Mouse (Mus musculus) left cerebral cortex, postnatal 4 days (tissue): Measurements from ENCODE around the gene Myh14. TPM values are rescaled to one million over a fixed set of nuclear protein-coding genes. Genes with fewer than 3 reads are reported as not detected.

ENCODE experiments used
- DNase-seq: peaks from one replicate; pipeline ENCODE4 v3.0.0-alpha.2; 2022
- intact Hi-C: fragments of 180-260 bp; cut with DNase I; formaldehyde crosslinking; loops from one replicate; pipeline ENCODE4 v1.15.1; 2025
- total RNA-seq, 2 experiments: library from RNA; stranded (reverse); gene quantifications; 2 replicates each; pipeline ENCODE4 v1.2.3; 2021

Gene Myh14
- total RNA-seq, 2 experiments from 2014 or later, result 3.0 to 5.7 TPM

DNA sequence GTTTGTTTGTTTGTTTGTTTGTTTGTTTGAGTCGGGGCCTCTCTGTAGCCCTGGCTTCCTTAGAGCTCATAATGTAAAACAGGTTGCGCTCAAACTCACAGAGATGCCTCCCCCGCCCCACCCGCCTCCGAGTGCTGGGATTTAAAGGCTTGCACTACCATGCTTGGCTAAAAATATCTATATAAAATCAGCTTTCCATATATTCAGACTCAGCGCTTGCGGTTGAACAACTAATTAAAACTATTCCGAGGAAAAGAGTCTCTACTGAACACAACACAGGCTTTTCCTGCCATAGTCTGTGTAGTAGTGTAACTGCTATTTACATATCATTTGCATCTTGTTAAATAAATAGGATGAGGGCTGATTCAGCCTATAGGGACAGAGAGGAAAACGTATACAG lies 34.0 kb downstream of the Myh14 start:
- intact Hi-C loops, result no loop called here
- no peak for DNase-seq

DNA sequence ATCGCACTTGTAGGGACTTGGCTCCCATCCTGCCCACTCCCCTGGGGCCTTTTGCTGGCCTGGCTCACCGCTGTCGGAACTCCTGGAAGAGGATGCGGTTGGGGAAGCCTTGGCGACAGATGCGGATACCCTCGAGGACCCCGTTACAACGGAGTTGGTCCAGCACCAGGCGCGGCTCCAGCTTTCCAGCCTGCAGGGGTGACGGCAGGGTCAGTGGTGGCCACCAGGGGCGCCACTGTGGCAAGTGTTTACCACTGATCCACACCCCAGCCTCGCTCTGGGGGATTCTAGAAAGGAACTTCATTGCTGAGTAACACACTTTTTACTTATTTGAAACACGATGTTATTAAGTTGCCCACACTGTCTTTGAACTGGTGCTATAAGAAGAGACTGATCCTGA lies 37.2 kb downstream of the Myh14 start:
- intact Hi-C loops, result no loop called here
- peak; percentile 67 for DNase-seq

DNA sequence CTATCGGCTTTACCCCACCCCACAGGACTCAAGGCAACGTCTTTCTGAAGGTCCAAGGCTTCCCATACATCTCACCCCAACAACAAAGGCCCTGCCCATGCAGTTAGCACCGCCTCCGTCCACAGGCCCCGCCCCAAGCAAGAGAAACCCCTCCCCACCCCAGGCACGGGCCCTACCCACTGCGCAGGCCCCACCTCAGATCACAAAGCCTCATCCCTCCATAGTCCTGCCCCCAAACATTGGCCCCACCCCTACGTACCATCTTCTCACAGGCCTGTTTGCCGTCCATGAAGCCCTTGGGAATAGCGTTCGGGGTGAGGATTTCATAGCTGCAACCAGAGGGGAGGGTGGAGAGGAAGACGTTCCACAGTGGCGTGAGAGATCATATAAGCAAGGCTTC lies 38.0 kb downstream of the Myh14 start:
- intact Hi-C loops, result no loop called here
- DNase-seq, result no peak

DNA sequence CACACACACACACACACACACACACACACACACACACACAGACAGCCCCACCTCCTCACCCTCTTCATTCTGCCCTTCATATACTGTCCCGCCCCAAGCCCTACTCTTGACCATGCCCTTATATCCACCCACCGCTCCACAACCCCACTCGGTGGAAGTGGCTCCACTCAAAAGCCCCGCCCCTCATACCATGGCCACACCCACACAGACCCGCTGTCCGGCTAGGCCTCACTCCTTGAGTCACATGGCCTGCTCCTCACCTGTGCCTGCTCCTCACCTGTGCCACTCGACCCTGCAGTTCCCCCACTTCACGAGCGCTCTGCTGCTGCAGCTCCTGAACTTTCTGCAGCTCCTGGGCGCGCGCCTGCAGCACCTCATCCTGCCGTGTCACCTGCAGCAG lies 40.2 kb downstream of the Myh14 start:
- intact Hi-C loops, result no loop called here
- DNase-seq, result no peak

DNA sequence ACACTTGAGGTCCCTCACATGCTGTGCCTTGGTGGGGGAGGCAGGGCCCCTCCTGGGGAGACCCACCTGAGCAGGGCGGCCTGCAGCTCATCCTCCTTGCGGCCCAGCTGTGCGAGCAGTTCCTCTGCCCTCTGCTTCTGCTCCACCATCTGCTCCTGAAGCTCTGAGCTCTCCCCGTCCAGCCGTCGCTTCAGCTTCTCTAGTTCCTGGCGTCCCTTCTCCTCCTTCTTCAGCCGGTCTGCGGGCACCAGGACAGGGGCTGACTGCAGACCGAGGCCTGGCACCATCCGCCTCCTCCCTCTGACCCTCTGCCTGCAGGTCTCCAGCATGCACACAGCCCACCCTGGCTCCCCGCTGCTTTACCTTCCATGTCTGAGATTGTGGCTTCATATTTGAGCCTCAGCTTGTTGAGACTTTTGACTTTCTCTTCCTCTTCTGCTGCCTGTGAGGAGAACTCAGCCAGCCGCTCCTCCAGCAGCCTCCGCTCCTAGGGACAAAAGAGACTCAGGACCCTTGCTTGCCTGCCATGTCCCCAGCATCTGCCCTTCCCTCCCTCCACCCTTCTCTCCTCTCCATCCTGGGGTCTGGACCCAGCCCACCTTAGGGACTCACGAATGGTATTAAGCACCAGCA lies 42.1 kb downstream of the Myh14 start:
- peak; percentile 51 for DNase-seq
- intact Hi-C loops, result no loop called here

DNA sequence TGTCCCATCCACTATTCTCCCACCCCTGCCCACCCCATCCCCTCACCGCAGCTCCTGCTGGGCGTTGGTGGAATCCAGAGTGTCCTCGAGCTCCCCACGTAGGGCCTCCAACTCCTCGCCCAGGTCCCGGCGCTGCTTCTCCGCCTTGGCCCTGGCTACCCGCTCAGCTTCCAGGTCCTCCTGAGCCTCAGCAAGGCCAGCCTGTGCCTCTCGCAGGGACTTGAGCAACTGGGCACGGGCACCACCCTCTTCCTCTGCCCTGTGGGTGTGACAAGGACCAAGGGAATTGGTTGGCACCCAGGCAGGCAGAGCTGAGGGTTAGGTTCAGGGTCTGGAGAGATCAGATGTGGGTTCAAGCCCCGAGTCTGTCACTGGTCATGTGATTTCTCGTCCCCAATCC lies 43.7 kb downstream of the Myh14 start:
- DNase-seq, result no peak
- intact Hi-C loops, result no loop called here

DNA sequence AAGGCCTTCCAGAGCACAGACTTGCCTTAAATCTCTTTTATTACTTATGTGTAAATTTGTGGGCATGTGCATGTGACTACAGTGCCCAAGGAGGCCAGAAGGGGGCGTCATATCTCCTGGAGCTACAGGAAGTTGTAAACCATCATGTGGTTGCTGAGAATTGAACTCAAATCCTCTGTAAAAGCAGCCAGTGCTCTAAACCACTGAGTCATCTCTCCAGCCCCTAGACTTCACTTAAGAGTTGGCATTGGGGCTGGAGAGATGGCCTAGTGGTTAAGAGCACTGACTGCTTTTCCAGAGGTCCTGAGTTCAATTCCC lies 44.6 kb downstream of the Myh14 start:
- no peak for DNase-seq
- intact Hi-C loops, result no loop called here

DNA sequence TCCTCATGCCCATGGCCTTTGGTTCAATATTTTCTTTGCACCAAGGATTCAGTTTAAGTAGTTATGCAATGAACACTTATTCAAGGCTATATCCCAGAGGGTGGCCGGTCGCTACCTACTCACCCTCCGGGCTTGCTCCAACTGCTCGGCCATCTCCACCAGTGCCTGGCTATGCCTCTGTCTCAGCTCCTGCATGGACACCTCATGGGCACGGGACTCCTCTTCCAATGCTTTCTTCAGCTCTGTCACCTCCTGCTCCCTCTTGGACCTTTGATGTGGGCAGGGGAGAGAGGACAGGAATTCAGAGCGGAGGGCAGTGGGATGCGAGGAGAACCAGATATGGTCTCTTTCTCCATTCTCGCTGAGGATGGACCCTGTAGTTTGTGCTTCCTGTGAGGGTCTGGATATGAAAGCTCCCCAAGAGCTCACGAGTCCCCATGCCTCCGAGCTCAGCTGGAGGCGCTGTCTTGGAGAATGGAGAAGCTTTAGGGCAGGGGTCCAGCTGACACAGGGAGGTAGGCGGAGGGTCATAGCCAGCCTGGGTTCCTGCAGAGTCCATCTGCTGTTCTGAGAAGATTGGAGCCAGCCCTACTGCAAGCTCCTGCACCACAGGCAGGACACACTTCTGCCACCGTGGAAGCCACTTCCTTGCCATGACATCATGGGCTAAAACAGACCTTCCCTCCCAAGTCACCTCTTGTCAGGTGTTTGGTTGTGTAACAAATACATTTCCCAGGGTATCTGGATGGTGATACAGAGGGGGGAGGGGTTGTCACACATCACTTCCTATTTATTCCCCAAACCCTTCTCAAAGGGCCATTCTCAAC lies 45.2 kb downstream of the Myh14 start:
- DNase-seq, result peak; percentile 70
- intact Hi-C loops, result no loop called here

DNA sequence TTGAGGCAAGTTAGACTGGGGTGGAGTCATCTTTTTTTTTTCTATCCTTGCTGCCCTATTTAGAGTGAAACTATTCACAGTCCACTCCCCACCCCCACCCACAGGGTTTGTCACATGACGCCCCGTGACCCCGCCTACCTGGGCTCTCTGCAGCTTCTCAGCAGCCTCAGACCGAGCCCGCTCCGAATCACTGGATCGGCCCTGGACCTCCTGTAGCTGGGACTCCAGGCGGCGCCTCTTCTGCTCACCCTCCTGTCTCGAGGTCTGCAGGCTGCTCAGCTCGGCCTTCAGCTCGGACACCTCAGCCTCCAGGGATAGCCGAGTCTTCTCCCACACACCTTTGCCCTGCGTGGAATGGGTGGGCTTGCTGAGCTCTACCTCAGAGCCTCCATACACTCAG lies 45.8 kb downstream of the Myh14 start:
- intact Hi-C loops, result no loop called here
- no peak for DNase-seq

DNA sequence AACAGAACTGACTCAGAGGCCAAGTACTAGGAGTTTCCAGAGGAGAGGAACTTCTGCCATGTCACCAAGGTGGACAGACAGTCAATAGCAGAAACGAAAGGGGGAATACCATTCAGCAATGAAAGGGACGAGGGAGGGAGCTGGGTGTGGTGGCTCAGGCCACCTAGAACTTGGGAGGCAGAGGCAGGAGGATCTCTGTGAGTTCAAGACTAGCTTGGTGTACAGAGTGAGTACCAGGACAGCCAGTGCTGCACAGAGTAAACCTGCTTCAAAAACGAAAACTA lies 46.2 kb downstream of the Myh14 start:
- no peak for DNase-seq
- intact Hi-C loops, result no loop called here

DNA sequence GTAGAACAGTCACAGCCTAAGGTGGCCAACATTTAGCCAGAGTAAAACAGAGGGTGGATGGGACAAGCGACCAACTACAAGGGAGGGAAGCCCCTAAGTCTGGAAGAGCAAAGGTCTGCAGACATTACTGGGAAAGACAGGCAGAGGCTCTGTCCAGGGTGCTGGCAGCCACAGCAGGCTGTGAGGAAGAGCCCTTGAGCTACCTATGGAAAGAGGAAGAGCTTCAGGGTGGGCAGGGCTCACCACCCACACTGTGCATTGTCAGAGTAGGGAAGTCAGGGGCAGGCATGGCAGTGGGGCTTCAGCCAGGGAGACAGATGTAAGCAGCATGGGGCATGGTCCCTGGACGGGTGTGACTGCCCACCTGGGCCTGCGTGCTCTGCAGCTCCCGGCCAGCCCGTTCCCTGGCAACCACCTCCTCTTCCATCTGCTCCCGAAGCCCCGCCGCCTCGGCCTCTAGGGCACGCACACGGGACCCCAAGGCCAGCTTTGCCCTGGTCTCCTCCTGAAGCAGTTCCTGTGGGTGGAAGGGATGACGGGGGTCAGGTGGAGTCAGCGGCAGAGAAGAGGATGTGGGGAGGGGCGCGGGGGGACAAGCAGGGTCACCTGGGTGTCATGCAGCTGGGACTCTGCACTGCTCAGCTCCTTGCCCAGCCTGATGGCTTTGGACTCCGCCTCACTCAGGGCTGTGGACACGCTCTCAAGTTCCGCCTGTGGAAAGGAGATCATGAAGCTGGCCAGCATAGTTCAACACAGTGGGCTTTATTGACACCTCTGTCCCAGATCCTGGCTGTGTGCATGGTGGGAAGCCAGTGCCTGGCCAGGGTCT lies 46.7 kb downstream of the Myh14 start:
- intact Hi-C loops, result no loop called here

DNA sequence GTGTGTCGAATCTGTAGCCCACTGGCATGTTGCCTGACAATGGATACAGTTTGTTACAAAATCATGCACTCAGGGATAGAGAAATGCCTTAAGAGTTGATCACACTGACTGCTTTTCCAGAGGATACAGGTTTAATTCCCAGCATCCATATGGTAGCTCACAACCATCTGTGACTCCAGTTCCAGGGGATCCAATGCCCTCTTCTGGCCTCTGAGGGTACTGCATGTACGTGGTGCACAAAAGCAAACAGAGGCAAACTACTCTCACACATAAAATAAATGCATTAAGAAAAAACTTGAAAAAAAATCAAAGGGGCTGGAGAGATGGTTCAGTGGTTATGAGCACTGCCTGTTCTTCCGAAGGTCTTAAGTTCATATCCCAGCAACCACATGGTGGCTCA lies 53.6 kb downstream of the Myh14 start:
- intact Hi-C loops, result no loop called here
- no peak for DNase-seq

More for the DNA sequence above, 46.7 kb downstream of the Myh14 start:
- DNase-seq, result peak; percentile 62

DNA sequence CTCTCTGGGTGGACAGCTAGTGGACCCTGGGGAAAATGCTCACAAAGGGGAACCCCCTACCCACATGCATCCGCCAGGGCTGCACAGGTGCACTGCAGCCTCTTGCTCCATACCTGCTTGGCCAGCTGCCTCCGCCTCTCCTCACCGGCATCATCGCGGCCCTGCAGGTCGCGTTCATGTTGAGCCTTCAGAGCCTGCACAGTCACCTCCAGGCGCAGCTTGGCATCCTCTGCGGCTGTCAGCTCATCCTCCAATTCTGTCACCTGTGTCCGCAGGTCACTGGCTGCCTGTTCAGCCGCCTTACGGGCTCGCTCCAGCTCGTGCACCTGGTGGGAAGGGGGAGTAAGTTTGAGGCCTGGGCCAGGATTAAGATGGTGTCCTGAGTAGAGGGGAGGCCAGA lies 54.7 kb downstream of the Myh14 start:
- no peak for DNase-seq
- intact Hi-C loops, result no loop called here

DNA sequence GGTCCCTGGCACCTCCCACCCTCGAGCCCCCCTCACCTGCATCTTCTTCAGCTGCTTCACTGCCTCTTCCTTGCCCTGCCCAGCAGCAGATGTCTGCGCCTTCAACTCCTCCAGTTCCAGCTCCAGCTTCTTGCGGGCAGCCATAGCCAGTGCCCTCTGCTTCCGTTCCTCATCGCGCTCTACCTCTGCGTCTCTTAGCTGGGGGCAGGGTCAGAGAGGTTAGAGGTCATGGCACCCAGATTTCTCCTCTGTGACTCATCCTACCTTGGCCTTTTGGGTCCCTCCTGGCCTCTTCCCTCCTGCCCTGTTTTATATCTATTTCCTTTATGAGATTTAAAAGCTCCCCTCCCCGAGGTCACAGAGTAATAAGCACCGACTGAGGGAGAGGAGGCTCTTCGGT lies 55.3 kb downstream of the Myh14 start:
- no peak for DNase-seq
- intact Hi-C loops, result no loop called here

DNA sequence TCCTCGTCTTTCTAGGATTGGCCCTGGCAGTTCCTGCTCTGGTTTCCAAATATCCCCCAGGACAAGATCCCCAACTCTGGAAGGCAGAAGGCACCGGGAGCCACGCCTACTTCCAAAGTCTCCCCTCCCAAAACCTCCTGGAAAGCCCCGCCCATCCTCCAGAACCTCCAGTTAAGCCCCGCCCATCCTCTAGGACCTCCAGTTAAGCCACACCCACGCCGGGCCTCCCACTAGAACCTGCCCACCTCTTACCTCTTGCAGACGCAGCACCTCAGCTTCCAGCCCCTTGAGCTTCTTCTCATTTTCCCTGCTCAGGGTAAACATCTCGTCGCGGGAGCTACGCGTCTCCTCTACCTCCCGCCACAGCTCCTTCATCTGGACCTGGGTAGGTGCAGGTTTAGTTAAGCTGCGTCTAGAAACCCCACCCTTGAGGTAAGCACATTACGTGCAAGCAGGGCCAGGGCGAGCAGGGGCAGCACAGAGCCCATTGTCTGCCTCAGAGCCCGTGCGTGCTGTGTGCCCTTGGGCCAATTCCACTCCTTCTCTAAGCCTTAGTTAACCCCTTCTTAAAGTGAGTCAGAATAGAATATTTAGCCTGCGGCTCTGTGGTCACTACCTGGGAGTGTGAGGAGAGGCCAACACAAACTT lies 56.5 kb downstream of the Myh14 start:
- DNase-seq, result no peak
- intact Hi-C loops, result no loop called here

DNA sequence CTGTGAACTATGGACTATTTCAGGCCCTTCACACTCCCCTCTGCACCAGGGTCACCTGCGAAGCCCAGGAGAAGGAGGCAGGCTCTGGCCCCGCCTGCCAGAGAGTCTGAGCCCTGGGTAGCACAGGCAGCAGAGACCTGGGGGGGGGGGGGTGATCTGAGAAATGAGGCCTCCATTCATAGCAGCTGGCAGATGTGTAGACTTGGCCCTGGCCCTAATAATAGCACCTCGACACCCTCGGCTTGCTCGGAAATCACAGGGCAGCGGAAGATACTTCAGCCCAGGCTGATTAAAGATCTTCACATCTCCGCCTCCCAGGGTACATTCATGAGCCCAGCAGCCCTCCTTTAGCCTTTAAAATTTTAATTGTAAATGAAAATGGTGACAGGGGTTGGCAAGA lies 58.5 kb downstream of the Myh14 start:
- no peak for DNase-seq
- intact Hi-C loops, result no loop called here

DNA sequence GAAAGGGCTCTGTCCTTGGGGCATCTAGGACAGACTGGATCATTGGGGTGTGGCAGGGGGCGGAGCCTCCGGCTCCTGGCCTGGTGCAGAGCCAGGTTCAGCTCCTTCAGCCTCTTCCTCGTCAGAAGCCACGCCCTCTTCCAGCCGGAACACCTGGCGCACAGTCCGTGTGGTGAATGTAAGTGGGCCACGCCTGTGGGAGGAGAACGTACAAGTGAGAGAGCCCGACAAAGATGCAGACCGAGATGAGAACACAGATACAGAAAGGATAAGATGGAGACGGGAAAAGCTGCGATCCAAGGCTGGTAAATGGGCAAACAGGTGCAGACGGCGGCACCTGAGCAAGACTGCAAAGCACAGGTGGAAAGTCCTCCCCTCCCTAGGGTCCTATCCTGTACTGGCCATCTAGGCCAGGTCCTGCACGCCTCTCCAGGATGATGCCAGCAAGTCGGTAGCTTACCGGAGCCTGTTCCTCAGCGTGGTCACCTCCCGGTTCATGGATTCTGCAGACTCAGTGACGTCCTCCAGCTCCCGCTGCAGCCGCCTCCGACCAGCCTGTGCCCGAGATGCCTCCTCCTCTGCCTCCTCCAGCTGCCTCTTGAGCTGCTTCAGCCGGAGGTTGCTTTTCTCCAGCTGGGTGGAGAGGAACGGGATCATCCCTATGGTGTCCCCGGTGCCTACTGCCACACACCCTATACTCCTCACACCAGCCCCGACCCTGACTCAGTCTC lies 64.3 kb downstream of the Myh14 start:
- DNase-seq, result no peak
- intact Hi-C loops, result no loop called here

DNA sequence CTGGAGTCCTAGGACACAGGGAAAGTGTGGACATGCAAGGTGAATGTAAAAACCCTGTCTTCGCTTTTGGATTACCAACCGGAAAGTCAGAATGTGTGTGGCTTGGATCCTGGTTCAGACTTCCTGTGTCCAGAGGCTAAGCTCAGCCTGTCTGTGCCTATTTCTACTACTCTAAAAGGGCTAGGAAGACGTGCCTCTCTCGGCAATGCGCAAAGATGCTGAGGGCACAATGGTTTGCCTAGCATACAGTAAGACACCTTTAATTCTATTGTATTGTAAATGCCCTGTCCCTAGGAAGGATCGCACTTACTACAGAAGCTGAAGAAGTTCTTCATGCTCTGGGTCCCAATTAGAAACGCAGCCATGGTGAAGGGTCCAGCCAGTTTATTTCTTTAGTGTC lies 65.2 kb downstream of the Myh14 start:
- no peak for DNase-seq
- intact Hi-C loops, result no loop called here

DNA sequence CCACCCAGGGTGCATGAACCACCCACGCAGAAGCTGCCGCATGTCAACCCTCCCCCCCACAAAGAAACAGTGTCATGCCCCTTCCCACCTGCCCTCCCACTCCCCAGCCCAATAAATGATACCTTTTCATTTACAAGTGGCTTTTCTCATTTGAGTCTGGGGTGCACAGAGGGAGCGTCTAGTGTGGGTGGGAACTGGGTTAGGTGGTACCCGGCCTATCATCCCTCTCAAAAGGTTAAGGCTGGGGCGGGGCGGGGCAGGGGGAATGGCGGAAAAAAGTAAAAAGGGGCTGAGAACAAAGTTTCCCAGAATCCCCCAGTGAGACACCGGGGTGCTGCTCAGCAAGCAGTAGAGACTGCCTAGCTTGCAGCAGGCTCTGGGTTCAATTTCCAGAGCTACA lies 66.0 kb downstream of the Myh14 start:
- no peak for DNase-seq
- intact Hi-C loops, result no loop called here

DNA sequence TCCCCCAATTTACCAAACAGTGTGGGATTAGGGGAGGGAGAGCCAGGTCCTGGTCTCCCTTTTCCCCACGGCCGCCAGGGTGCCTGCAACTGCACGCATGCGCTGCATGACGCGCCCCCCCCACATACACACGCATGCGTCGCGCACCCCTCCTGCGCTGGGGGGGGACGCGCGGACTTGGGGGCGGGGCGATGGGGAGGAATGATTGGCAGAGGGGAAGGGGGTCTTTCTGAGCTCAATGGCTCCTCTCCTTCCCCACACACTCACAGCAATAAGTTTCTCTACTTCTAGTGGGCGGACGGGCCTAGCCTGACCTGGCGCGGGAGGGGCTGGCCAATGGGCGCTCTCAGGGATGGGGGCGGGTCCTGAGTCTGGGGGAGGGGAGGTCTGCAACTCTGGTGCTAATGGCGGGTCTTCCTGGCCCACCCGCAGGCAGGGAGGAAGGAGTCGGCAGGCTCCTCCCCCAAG lies 66.5 kb downstream of the Myh14 start:
- DNase-seq, result peak; percentile 68
- intact Hi-C loops, result no loop called here
